Mouse (Mus musculus): ENCODE results near the gene Alox5.
"Not testable (repeated sequence)": the region's sequence is repeated elsewhere in the genome, so short reads cannot be mapped to it uniquely, and the experiment has no call there.

The Alox5 gene

DNA sequence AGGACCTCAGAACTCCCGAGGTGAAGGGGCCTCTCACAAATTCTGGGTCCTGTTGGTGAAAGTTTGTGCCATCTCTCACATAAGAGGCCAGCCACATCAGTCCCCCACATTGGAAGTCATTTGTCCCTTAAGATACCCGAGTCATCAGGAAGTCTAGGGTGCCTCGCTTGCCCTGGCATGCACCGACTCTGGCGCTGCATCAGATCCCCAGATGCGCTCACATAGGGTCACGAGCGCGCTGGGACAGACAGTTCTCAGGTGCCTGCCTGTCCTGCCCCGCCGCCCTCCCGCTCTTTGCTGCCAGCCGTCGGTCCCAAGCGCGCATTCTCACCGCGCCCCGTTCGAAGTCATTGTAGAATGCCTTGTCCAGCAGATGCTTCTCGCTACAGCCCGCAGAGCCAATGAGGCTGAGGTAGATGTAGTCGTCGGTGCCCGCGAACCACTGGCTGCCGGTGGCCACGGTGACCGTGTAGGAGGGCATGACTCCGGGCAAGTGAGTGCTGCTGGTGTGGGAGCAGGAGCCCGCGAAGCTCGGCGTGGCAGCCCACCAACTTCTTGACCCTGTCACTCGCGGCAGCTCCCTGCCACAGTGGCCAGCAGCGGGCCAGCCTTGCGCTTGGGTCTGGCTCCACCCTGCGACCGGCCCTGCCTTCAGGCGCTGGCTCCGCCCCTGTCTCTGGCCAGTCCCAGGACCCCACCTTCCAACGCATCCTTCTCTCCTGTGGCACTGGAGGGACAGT lies at the start of gene Alox5:
Gene Alox5, minus strand, starts transcription at position 635 of the 740 bp plus-strand sequence.
- DNase-seq (ENCODE audit: extremely low spot score, low spot score) = peak; percentile 49

DNA sequence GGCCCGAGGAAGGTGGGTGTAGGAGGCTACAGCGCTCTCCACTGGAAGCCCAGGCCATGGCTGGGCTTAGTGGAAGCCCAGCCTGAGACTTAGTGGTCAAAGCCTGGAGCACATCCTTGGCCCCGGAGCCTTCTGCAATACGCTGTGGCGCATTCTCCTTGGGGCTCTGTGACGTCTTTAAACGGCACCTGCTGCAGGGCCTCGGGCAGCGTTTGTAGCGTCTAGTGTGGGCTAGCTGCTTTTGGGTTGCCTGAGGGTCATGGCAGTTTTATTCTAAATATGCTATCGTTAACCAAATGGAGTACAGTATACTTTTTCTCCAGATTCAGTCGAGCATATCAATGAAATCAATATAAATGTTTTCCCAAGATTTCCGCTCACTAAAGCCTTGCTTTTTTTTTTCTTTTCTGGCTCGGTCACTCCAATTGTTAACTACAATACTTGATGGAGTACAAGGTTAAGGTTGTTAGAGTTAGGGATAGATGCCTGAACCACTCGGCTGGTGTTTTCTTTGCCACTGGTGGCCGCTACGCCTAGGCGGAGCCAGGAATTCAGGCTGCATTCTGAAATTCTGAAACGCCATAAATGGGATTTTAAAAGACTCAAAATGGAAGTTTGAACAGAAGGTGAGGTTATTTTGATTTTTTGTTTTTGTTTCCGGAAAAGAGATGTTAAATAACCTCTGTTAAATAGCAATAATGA lies 45.5 kb upstream of the Alox5 start, which contains the start of gene Olfr212:
Gene Olfr212, plus strand, starts transcription at position 215 of the 702 bp plus-strand sequence.
- not testable (repeated sequence) for DNase-seq (ENCODE audit: extremely low spot score, low spot score)

- no peak for DNase-seq (ENCODE audit: extremely low spot score, low spot score)
Measured at GRCm38 (mm10) chr6:116495960-116496359, 35.0 kb upstream of the Alox5 start.

DNA sequence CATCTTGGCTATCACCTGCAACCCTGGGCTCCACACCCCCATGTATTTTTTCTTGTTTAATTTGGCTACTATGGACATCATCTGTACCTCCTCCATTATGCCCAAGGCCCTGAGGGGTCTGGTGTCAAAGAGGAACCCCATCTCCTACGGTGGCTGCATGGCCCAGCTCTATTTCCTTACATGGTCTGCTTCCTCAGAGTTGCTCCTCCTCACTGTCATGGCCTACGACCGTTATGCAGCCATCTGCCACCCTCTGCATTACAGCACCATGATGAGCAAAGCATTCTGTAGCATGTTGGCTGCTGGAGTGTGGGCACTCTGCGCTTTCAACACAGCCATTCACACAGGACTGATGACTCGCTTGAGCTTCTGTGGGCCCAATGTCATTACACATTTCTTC lies 32.8 kb upstream of the Alox5 start:
- no peak for DNase-seq (ENCODE audit: extremely low spot score, low spot score)

DNA sequence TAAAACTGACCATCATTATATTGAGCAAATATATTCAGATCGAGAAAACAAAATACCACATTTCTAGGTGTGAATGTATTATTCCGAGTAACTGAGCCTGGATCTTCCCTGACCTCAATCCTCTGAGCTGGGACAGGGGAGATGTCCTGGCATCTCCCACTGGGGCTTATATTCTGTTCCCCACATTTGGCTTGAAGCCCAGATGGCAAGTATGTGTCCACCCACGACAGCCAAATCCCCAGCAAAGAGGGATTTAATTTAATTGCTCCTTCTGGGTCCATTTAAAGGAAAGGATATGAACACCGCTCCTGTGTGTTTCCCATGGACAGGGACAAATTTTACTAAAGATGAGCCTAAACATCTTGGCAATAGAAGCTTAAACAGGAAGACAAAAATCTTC lies 27.8 kb upstream of the Alox5 start, which contains the start of gene Olfr211:
Gene Olfr211, plus strand, starts transcription at position 301 of the 400 bp plus-strand sequence.
- DNase-seq (ENCODE audit: extremely low spot score, low spot score) = no peak

GRCm38 (mm10) chr6:116486833-116487232 lies 25.9 kb upstream of the Alox5 start:
- DNase-seq (ENCODE audit: extremely low spot score, low spot score) = no peak

- no peak for DNase-seq (ENCODE audit: extremely low spot score, low spot score)
Measured at GRCm38 (mm10) chr6:116485081-116485480, 24.1 kb upstream of the Alox5 start.

GRCm38 (mm10) chr6:116468081-116468480 lies 7.1 kb upstream of the Alox5 start:
- no peak for DNase-seq (ENCODE audit: extremely low spot score, low spot score)

DNA sequence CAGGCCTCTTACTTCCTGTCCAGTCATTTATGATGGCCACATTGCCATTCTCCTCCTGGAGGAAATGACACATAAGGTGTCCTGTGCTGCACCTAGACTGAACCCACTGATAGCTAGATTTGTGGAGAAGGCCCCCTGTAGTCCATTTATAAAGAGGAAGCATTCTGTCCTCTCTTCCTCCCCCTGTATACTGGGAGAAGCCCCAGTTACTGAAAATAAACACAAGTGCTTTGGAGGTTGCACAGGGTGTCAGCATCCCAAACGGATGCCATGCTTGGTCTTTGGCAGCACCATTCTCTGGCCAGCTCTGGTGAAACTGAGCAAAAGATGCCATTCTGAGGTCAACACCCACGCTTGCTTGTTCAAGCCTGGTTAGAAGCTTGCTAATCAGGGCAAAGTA lies 1.7 kb downstream of the Alox5 start:
- no peak for DNase-seq (ENCODE audit: extremely low spot score, low spot score)

GRCm38 (mm10) chr6:116458728-116459127 lies 2.2 kb downstream of the Alox5 start:
- DNase-seq (ENCODE audit: extremely low spot score, low spot score) = no peak

- no peak for DNase-seq (ENCODE audit: extremely low spot score, low spot score)
Measured at GRCm38 (mm10) chr6:116456482-116456881, 4.5 kb downstream of the Alox5 start.

- DNase-seq (ENCODE audit: extremely low spot score, low spot score) = no peak
Measured at GRCm38 (mm10) chr6:116455781-116456180, 5.2 kb downstream of the Alox5 start.

- no peak for DNase-seq (ENCODE audit: extremely low spot score, low spot score)
Measured at GRCm38 (mm10) chr6:116440849-116441248, 20.1 kb downstream of the Alox5 start.

DNA sequence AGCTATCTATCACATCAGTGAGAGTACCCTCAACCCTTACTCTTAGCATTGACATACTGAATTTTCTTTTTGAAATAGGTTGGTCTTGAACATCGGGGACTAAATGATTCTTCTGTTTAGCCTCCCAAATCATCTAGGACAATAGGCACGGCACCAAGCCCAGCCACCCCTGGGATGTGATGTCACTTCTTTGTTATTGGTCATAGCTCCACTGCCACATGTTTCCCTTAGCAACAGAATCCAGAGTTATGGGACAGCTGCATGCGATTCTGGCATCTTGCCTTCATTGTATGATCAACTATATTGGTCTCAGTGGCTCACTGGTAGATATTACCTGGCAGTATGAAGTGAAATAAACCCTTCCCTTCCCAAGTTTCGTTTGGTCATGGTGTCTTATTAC lies 20.5 kb downstream of the Alox5 start:
- DNase-seq (ENCODE audit: extremely low spot score, low spot score) = no peak

GRCm38 (mm10) chr6:116439531-116439930 lies 21.4 kb downstream of the Alox5 start:
- DNase-seq (ENCODE audit: extremely low spot score, low spot score) = no peak

DNA sequence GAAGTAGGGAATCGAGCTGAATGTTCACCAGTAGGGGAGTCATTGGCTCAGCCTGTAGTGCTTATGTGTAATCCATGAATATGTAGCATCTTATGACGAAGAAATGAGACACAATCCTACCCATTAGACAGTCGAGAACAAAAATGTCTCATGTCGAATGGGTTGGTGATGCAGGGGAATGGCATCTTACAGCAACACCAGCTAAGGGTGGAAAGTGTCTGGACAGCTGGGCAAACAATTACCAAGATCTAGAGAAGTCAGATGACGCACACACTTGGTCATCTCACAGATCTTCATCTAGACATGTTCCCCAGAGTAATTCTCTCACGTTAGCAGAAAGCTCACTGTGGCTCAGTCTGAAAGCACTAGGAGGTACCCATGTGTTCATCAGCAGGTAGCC lies 22.1 kb downstream of the Alox5 start:
- DNase-seq (ENCODE audit: extremely low spot score, low spot score) = no peak

GRCm38 (mm10) chr6:116428282-116428681 lies 32.7 kb downstream of the Alox5 start:
- no peak for DNase-seq (ENCODE audit: extremely low spot score, low spot score)

GRCm38 (mm10) chr6:116427552-116427951 lies 33.4 kb downstream of the Alox5 start:
- DNase-seq (ENCODE audit: extremely low spot score, low spot score) = no peak

DNA sequence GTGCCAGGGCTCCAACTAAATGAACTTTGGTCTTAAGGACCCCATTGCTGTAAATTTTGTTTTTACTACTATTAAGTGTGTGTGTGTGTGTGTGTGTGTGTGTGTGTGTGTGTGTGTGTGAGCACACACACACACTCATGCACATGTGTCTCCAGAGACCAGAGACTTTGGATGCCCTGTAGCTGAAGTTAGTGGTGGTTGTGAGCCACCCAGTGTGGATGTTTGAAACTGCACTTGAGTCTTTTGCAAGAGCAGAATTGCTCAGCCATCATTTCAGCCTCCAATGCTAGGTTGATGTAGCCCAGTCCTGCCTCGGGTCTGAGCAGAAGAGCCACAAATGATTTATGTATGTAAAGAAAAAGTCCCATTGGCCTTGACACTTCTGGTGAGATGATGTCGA lies 37.3 kb downstream of the Alox5 start:
- DNase-seq (ENCODE audit: extremely low spot score, low spot score) = no peak

GRCm38 (mm10) chr6:116422991-116423390 lies 38.0 kb downstream of the Alox5 start:
- DNase-seq (ENCODE audit: extremely low spot score, low spot score) = no peak

GRCm38 (mm10) chr6:116420271-116420670 lies 40.7 kb downstream of the Alox5 start:
- DNase-seq (ENCODE audit: extremely low spot score, low spot score) = no peak

GRCm38 (mm10) chr6:116419699-116420098 lies 41.3 kb downstream of the Alox5 start:
- DNase-seq (ENCODE audit: extremely low spot score, low spot score) = no peak

DNA sequence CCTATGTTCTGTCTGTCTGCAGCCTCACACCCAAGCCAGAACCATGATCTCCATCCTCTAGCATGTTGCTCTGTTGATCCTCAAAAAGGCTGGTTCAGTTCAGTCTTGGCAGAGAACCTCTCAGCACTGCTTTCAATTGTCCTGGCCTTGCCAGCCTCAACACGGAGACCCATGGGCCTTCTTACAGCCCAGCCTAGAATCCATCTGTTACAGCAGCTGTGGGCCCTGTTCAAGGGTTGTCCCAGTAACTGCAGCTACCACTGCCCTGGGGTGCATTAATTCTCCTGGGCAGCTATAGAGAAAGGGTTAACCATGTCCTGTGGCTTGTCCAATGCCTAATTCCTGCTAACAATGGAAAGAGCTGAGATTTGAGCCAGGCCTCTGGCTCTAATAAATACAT lies 42.5 kb downstream of the Alox5 start:
- no peak for DNase-seq (ENCODE audit: extremely low spot score, low spot score)

Measured in neural tube, embryonic 10.5 days (tissue).